Mouse (Mus musculus) limb, embryonic 12.5 days (tissue): ENCODE data around the gene Cblc. TPM values are rescaled to one million over a fixed set of nuclear protein-coding genes. Genes with fewer than 3 reads are reported as not detected.

Source experiments
- ATAC-seq: fragments of 200-750 bp; cut with Nextera tagmentation; 2 replicates; pipeline ENCODE4 v1.8.0; 2017; ENCODE audit warnings: low read depth, moderate TSS enrichment; ENCODE audit not compliant: insufficient number of reproducible peaks, insufficient read depth, low FRiP score, low TSS enrichment
- H3K27ac ChIP-seq: fragments of 300-500 bp; sonication (generic); 2 replicates; pipeline ENCODE4 v1.5.1; 2016; ENCODE audit warnings: mild to moderate bottlenecking, moderate library complexity
- H3K27me3 ChIP-seq: fragments of 300-500 bp; sonication (generic); 2 replicates; pipeline ENCODE4 v1.6.1; 2016; ENCODE audit warnings: mild to moderate bottlenecking, moderate library complexity
- H3K36me3 ChIP-seq: fragments of 300-500 bp; sonication (generic); 2 replicates; pipeline ENCODE4 v1.6.1; 2016; ENCODE audit warnings: mild to moderate bottlenecking, moderate library complexity
- H3K4me1 ChIP-seq: fragments of 300-500 bp; sonication (generic); replicated peaks from 2 replicates; pipeline ENCODE4 v1.6.1; 2016
- H3K4me2 ChIP-seq: fragments of 300-500 bp; sonication (generic); 2 replicates; pipeline ENCODE4 v1.6.1; 2016; ENCODE audit warnings: mild to moderate bottlenecking, moderate library complexity
- H3K4me3 ChIP-seq: fragments of 300-500 bp; sonication (generic); replicated peaks from 2 replicates; pipeline ENCODE4 v1.5.1; 2016; ENCODE audit warnings: mild to moderate bottlenecking
- H3K9ac ChIP-seq: fragments of 300-500 bp; sonication (generic); replicated peaks from 2 replicates; pipeline ENCODE4 v1.6.1; 2016; ENCODE audit warnings: mild to moderate bottlenecking, moderate library complexity
- H3K9me3 ChIP-seq: fragments of 300-500 bp; sonication (generic); 2 replicates; pipeline ENCODE4 v1.6.1; 2016; ENCODE audit warnings: mild to moderate bottlenecking, moderate library complexity
- WGBS: fragments of 180-500 bp; shearing (Covaris S2); methylation state at CpG from one replicate; pipeline ENCODE4 v1.1.7; 2016; 5-methylcytosine and 5-hydroxymethylcytosine counted together
- polyA plus RNA-seq: library from polyadenylated mRNA; unstranded; fragments of >200 nt; fragmentation: Nextera tagmentation; extraction: Ambion mirVana; gene quantifications from 2 replicates; pipeline ENCODE4 v1.2.1, GENCODE M21; 2016

Cblc gene
- polyA plus RNA-seq, 1 experiment from 2014 or later, result 2.8 TPM

- Histone ChIP-seq H3K27ac (peak within 1 kb of the TSS; percentile 88), H3K9me3 (no peaks in the 10 kb centered on the region), H3K36me3 (0 out of 2 replicates have a peak, but pooled peaks cover 2% of the 10 kb centered on the region), H3K4me2 (peak within 1 kb of the TSS; percentile 80), H3K4me3 (peak within 1 kb of the TSS; percentile 79), H3K4me1 (peaks cover 38% of the 10 kb centered on the region), H3K9ac (peak within 1 kb of the TSS; percentile 85; the same call in 1 of the 2 replicates), H3K27me3 (no peaks in the 10 kb centered on the region)
- peak; percentile 57 for ATAC-seq
- 17% methylated on average over 19 of the region's 19 CpGs for WGBS
Measured at GRCm38 (mm10) chr7:19750217-19751069, 46.2 kb downstream of the Cblc start, which contains the start of gene Nectin2. Gene Nectin2 (minus strand): TSS chr7:19750483.

- H3K27ac ChIP-seq, result peak overlapping the region; percentile 88
- no peaks in the 10 kb centered on the region for H3K27me3 ChIP-seq
- peaks cover 6% of the 10 kb centered on the region; the same call in 1 of the 2 replicates for H3K36me3 ChIP-seq
- H3K4me2 ChIP-seq, result peak overlapping the region; percentile 80
- under 1% methylated on average over 39 of the region's 46 CpGs for WGBS
- peak overlapping the region; percentile 79 for H3K4me3 ChIP-seq
- H3K9ac ChIP-seq, result peak overlapping the region; percentile 85
- peaks cover 42% of the 10 kb centered on the region for H3K4me1 ChIP-seq
- peak; percentile 93 for ATAC-seq
- H3K9me3 ChIP-seq, result no peaks in the 10 kb centered on the region
Measured at GRCm38 (mm10) chr7:19749389-19750216, 47.0 kb downstream of the Cblc start.

- peak; percentile 16 for ATAC-seq
Measured at GRCm38 (mm10) chr7:19748219-19749195, 48.1 kb downstream of the Cblc start.

GRCm38 (mm10) chr7:19747420-19748218 lies 49.0 kb downstream of the Cblc start:
- 3% methylated on average over 25 of the region's 25 CpGs for WGBS
- no peaks in the 10 kb centered on the region for H3K9me3 ChIP-seq
- peak overlapping the region; percentile 80 for H3K4me2 ChIP-seq
- H3K36me3 ChIP-seq, result peaks cover 22% of the 10 kb centered on the region
- H3K4me1 ChIP-seq, result peaks cover 44% of the 10 kb centered on the region
- H3K27me3 ChIP-seq, result no peaks in the 10 kb centered on the region
- peak overlapping the region; percentile 79 for H3K4me3 ChIP-seq
- no peak for ATAC-seq
- peak overlapping the region; percentile 85 for H3K9ac ChIP-seq
- H3K27ac ChIP-seq, result no peak overlapping the region

More at GRCm38 (mm10) chr7:19748219-19749195, 48.1 kb downstream of the Cblc start:
- Histone ChIP-seq H3K4me1 (peaks cover 44% of the 10 kb centered on the region), H3K9ac (peak overlapping the region; percentile 85), H3K36me3 (peaks cover 17% of the 10 kb centered on the region), H3K4me2 (peak overlapping the region; percentile 80), H3K27ac (peak overlapping the region; percentile 88), H3K4me3 (peak overlapping the region; percentile 79), H3K27me3 (no peaks in the 10 kb centered on the region), H3K9me3 (no peaks in the 10 kb centered on the region)
- WGBS, result under 1% methylated on average over 32 of the region's 32 CpGs

- Histone ChIP-seq H3K4me3 (peak overlapping the region; percentile 23), H3K36me3 (peaks cover 27% of the 10 kb centered on the region), H3K4me1 (peaks cover 48% of the 10 kb centered on the region), H3K9me3 (no peaks in the 10 kb centered on the region), H3K27ac (no peak overlapping the region), H3K9ac (peak overlapping the region; percentile 85; the same call in 1 of the 2 replicates), H3K27me3 (no peaks in the 10 kb centered on the region), H3K4me2 (peak overlapping the region; percentile 80)
- ATAC-seq, result no peak
- 42% methylated on average over 6 of the region's 6 CpGs for WGBS
Measured at GRCm38 (mm10) chr7:19746426-19747201, 50.0 kb downstream of the Cblc start.

- H3K4me2 ChIP-seq, result peak overlapping the region; percentile 80; the same call in 1 of the 2 replicates
- no peak overlapping the region for H3K27ac ChIP-seq
- peaks cover 33% of the 10 kb centered on the region for H3K36me3 ChIP-seq
- H3K4me1 ChIP-seq, result peaks cover 50% of the 10 kb centered on the region
- no peaks in the 10 kb centered on the region for H3K9me3 ChIP-seq
- H3K4me3 ChIP-seq, result no peak overlapping the region
- WGBS, result 85% methylated on average over 8 of the region's 10 CpGs
- no peak overlapping the region for H3K9ac ChIP-seq
- ATAC-seq, result no peak
- no peaks in the 10 kb centered on the region for H3K27me3 ChIP-seq
Measured at GRCm38 (mm10) chr7:19745971-19746370, 50.6 kb downstream of the Cblc start.

- H3K36me3 ChIP-seq, result peaks cover 44% of the 10 kb centered on the region
- H3K4me2 ChIP-seq, result no peak overlapping the region
- no peak overlapping the region for H3K4me3 ChIP-seq
- H3K9me3 ChIP-seq, result no peaks in the 10 kb centered on the region
- no peaks in the 10 kb centered on the region for H3K27me3 ChIP-seq
- WGBS, result 63% methylated on average over 14 of the region's 14 CpGs
- H3K4me1 ChIP-seq, result peaks cover 45% of the 10 kb centered on the region
- H3K27ac ChIP-seq, result peak overlapping the region; percentile 67
- no peak for ATAC-seq
- H3K9ac ChIP-seq, result no peak overlapping the region
Measured at GRCm38 (mm10) chr7:19744590-19745385, 51.8 kb downstream of the Cblc start.

- Histone ChIP-seq H3K4me1 (peaks cover 45% of the 10 kb centered on the region), H3K9ac (no peak overlapping the region), H3K4me2 (no peak overlapping the region), H3K9me3 (no peaks in the 10 kb centered on the region), H3K4me3 (no peak overlapping the region), H3K36me3 (peaks cover 48% of the 10 kb centered on the region), H3K27ac (no peak overlapping the region), H3K27me3 (no peaks in the 10 kb centered on the region)
- ATAC-seq, result no peak
- whole genome bisulfite sequencing, result 90% methylated on average over 6 of the region's 6 CpGs
Measured at GRCm38 (mm10) chr7:19743791-19744190, 52.8 kb downstream of the Cblc start.

GRCm38 (mm10) chr7:19742468-19742867 lies 54.1 kb downstream of the Cblc start:
- H3K27ac ChIP-seq, result no peak overlapping the region
- 53% methylated on average over 5 of the region's 5 CpGs for WGBS
- H3K4me2 ChIP-seq, result no peak overlapping the region
- peaks cover 57% of the 10 kb centered on the region for H3K36me3 ChIP-seq
- no peak overlapping the region for H3K4me3 ChIP-seq
- ATAC-seq, result no peak
- H3K27me3 ChIP-seq, result no peaks in the 10 kb centered on the region
- H3K4me1 ChIP-seq, result peaks cover 33% of the 10 kb centered on the region
- H3K9me3 ChIP-seq, result no peaks in the 10 kb centered on the region
- H3K9ac ChIP-seq, result no peak overlapping the region
